Mouse (Mus musculus): ENCODE results near the gene Pou2f2. TPM values are rescaled to one million over a fixed set of nuclear protein-coding genes. Genes with fewer than 3 reads are reported as not detected.

Pou2f2 gene
- polyA plus RNA-seq, 2 experiments: 0.55 to 1.3 TPM

- Histone ChIP-seq H3K36me3 (ENCODE audit: control insufficient read depth, insufficient read depth, low read length) (no peaks in the 10 kb centered on the region), H3K4me1 (ENCODE audit: control insufficient read depth, insufficient read depth, low read length) (no peaks in the 10 kb centered on the region), H3K27ac (replicated peaks; ENCODE audit: low read depth, low read length) (no peak overlapping the region), H3K4me3 (replicated peaks; ENCODE audit: low read length) (no peak overlapping the region), H3K4me2 (replicated peaks; ENCODE audit: low read depth, low read length, severe bottlenecking) (no peak overlapping the region), H3K9me3 (ENCODE audit: control insufficient read depth, low read length) (no peaks in the 10 kb centered on the region), H3K27me3 (ENCODE audit: control insufficient read depth, insufficient read depth, low read length) (no peaks in the 10 kb centered on the region), H3K9ac (ENCODE audit: low read depth, low read length, severe bottlenecking) (no peak overlapping the region)
- WGBS: 38% methylated on average over 4 of the region's 4 CpGs
- DNase-seq (ENCODE audit: low spot score) (no peak), ATAC-seq (ENCODE audit: low FRiP score, low read depth) (no peak)
- no peak for TF ChIP-seq POLR2A (IDR thresholded peaks at IDR 0.05; ENCODE audit: borderline replicate concordance, extremely low read depth, insufficient read depth, insufficient read length)
These were observed 79.9 kb downstream of the Pou2f2 start for GRCm38 (mm10) chr7:25099581-25099980.

GRCm38 (mm10) chr7:25098169-25098568, 81.4 kb downstream of the Pou2f2 start:
- H3K27ac ChIP-seq (replicated peaks; ENCODE audit: low read depth, low read length): no peak overlapping the region

GRCm38 (mm10) chr7:25089875-25090274, 89.7 kb downstream of the Pou2f2 start:
- no peak for DNase-seq (ENCODE audit: low spot score)
- no peak overlapping the region for H3K27ac ChIP-seq (replicated peaks; ENCODE audit: low read depth, low read length)
- H3K4me3 ChIP-seq (replicated peaks; ENCODE audit: low read length): no peak overlapping the region
- no peaks in the 10 kb centered on the region for H3K27me3 ChIP-seq (ENCODE audit: control insufficient read depth, insufficient read depth, low read length)
- H3K9ac ChIP-seq (ENCODE audit: low read depth, low read length, severe bottlenecking): 0 out of 2 replicates have a peak overlapping the region, but pooled peaks have one; percentile 14
- H3K4me1 ChIP-seq (ENCODE audit: control insufficient read depth, insufficient read depth, low read length): no peaks in the 10 kb centered on the region
- no peaks in the 10 kb centered on the region for H3K9me3 ChIP-seq (ENCODE audit: control insufficient read depth, low read length)
- no peak for ATAC-seq (ENCODE audit: low FRiP score, low read depth)
- TF ChIP-seq POLR2A (IDR thresholded peaks at IDR 0.05; ENCODE audit: borderline replicate concordance, extremely low read depth, insufficient read depth, insufficient read length): no peak
- 41% methylated on average over 10 of the region's 10 CpGs for WGBS
- peaks cover 10% of the 10 kb centered on the region for H3K36me3 ChIP-seq (ENCODE audit: control insufficient read depth, insufficient read depth, low read length)
- no peak overlapping the region for H3K4me2 ChIP-seq (replicated peaks; ENCODE audit: low read depth, low read length, severe bottlenecking)

More at GRCm38 (mm10) chr7:25098169-25098568, 81.4 kb downstream of the Pou2f2 start:
- no peak for TF ChIP-seq POLR2A (IDR thresholded peaks at IDR 0.05; ENCODE audit: borderline replicate concordance, extremely low read depth, insufficient read depth, insufficient read length)
- Histone ChIP-seq H3K4me1 (ENCODE audit: control insufficient read depth, insufficient read depth, low read length) (no peaks in the 10 kb centered on the region), H3K27me3 (ENCODE audit: control insufficient read depth, insufficient read depth, low read length) (no peaks in the 10 kb centered on the region), H3K9ac (ENCODE audit: low read depth, low read length, severe bottlenecking) (no peak overlapping the region), H3K9me3 (ENCODE audit: control insufficient read depth, low read length) (no peaks in the 10 kb centered on the region), H3K36me3 (ENCODE audit: control insufficient read depth, insufficient read depth, low read length) (no peaks in the 10 kb centered on the region), H3K4me2 (replicated peaks; ENCODE audit: low read depth, low read length, severe bottlenecking) (no peak overlapping the region), H3K4me3 (replicated peaks; ENCODE audit: low read length) (no peak overlapping the region)
- ATAC-seq (ENCODE audit: low FRiP score, low read depth) (no peak), DNase-seq (ENCODE audit: low spot score) (no peak)
- 59% methylated on average over 3 of the region's 3 CpGs for WGBS

DNA sequence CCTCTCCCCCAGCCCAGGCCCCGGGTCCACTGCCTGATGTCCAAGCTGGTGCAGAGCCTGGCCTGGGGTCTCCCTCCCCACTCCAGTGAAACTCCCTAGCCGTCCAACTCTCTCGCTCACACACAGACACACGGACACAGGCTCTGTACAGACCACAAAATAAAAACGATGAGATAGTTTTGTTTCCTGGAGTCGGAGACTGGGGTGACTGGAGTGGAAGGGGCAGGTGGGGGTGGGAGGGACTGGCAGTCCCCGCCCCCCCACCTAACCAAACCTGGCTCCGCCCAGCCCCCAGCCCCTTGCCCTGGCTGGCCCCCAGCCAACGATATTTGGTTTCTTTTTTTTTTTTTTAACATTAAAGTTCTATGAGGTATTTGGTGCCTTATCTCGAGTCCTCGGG, 90.6 kb downstream of the Pou2f2 start:
- TF ChIP-seq POLR2A (IDR thresholded peaks at IDR 0.05; ENCODE audit: borderline replicate concordance, extremely low read depth, insufficient read depth, insufficient read length): no peak
- WGBS: 23% methylated on average over 11 of the region's 11 CpGs
- Histone ChIP-seq H3K27ac (replicated peaks; ENCODE audit: low read depth, low read length) (no peak overlapping the region), H3K4me3 (replicated peaks; ENCODE audit: low read length) (no peak overlapping the region), H3K4me1 (ENCODE audit: control insufficient read depth, insufficient read depth, low read length) (no peaks in the 10 kb centered on the region), H3K27me3 (ENCODE audit: control insufficient read depth, insufficient read depth, low read length) (no peaks in the 10 kb centered on the region), H3K9ac (ENCODE audit: low read depth, low read length, severe bottlenecking) (no peak overlapping the region), H3K4me2 (replicated peaks; ENCODE audit: low read depth, low read length, severe bottlenecking) (no peak overlapping the region), H3K36me3 (ENCODE audit: control insufficient read depth, insufficient read depth, low read length) (peaks cover 19% of the 10 kb centered on the region), H3K9me3 (ENCODE audit: control insufficient read depth, low read length) (no peaks in the 10 kb centered on the region)
- DNase-seq (ENCODE audit: low spot score): no peak
- ATAC-seq (ENCODE audit: low FRiP score, low read depth): no peak

- Histone ChIP-seq H3K4me2 (replicated peaks; ENCODE audit: low read depth, low read length, severe bottlenecking) (no peak overlapping the region), H3K9ac (ENCODE audit: low read depth, low read length, severe bottlenecking) (no peak overlapping the region), H3K9me3 (ENCODE audit: control insufficient read depth, low read length) (no peaks in the 10 kb centered on the region), H3K4me3 (replicated peaks; ENCODE audit: low read length) (no peak overlapping the region), H3K27ac (replicated peaks; ENCODE audit: low read depth, low read length) (no peak overlapping the region), H3K27me3 (ENCODE audit: control insufficient read depth, insufficient read depth, low read length) (no peaks in the 10 kb centered on the region), H3K4me1 (ENCODE audit: control insufficient read depth, insufficient read depth, low read length) (no peaks in the 10 kb centered on the region), H3K36me3 (ENCODE audit: control insufficient read depth, insufficient read depth, low read length) (peaks cover 23% of the 10 kb centered on the region)
- no peak for DNase-seq (ENCODE audit: low spot score)
- 24% methylated on average over 10 of the region's 10 CpGs for WGBS
- TF ChIP-seq POLR2A (IDR thresholded peaks at IDR 0.05; ENCODE audit: borderline replicate concordance, extremely low read depth, insufficient read depth, insufficient read length): no peak
- ATAC-seq (ENCODE audit: low FRiP score, low read depth): no peak
These were observed 91.0 kb downstream of the Pou2f2 start for GRCm38 (mm10) chr7:25088531-25088930.

DNA sequence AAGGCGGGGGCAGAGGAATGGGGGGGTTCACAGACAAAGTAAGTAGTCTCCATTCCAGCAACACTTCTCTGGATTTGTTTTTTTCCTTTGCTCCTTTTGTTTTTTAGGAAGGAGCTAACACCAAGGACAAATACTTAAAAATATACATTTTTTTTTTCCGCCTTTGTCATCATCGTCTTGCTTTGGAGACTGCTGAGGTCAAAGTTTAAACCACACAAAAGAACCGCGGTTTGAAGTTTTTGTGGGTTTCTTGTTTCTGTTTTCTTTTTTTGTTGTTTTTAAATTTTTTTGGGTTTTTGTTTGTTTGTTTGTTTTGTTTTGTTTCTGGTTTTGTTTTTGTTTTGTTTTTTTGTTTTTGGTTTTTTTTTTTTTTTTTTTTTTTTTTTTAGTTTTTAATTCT, 91.6 kb downstream of the Pou2f2 start:
- no peak for TF ChIP-seq POLR2A (IDR thresholded peaks at IDR 0.05; ENCODE audit: borderline replicate concordance, extremely low read depth, insufficient read depth, insufficient read length)
- no peak overlapping the region for H3K4me3 ChIP-seq (replicated peaks; ENCODE audit: low read length)
- ATAC-seq (ENCODE audit: low FRiP score, low read depth) (no peak), DNase-seq (ENCODE audit: low spot score) (no peak)
- H3K9ac ChIP-seq (ENCODE audit: low read depth, low read length, severe bottlenecking): no peak overlapping the region
- no peaks in the 10 kb centered on the region for H3K9me3 ChIP-seq (ENCODE audit: control insufficient read depth, low read length)
- no peaks in the 10 kb centered on the region for H3K27me3 ChIP-seq (ENCODE audit: control insufficient read depth, insufficient read depth, low read length)
- H3K4me1 ChIP-seq (ENCODE audit: control insufficient read depth, insufficient read depth, low read length): no peaks in the 10 kb centered on the region
- no peak overlapping the region for H3K27ac ChIP-seq (replicated peaks; ENCODE audit: low read depth, low read length)
- WGBS: 66% methylated on average over 5 of the region's 5 CpGs
- H3K4me2 ChIP-seq (replicated peaks; ENCODE audit: low read depth, low read length, severe bottlenecking): no peak overlapping the region
- peaks cover 29% of the 10 kb centered on the region for H3K36me3 ChIP-seq (ENCODE audit: control insufficient read depth, insufficient read depth, low read length)

Data from limb, embryonic 14.5 days (tissue).